Mouse (Mus musculus): ENCODE measurements around the gene Fam110a.

GRCm38 (mm10) chr2:151975295-151975694, 4.7 kb downstream of the Fam110a start:
- TF ChIP-seq CTCF (IDR thresholded peaks at IDR 0.05; ENCODE audit: extremely low read depth, insufficient read length, insufficient replicate concordance, low read depth, low read length): no peak
- no peak for TF ChIP-seq POLR2A (IDR thresholded peaks at IDR 0.05; ENCODE audit: low read depth, low read length)
